Mouse (Mus musculus) layer of hippocampus, adult 9-10 months (tissue): Measurements from ENCODE around the gene Foxg1.
A peak's percentile ranks its signal among the peaks of the same experiment; 100 is the strongest.

Source experiments
- DNase-seq: peaks from one replicate; pipeline ENCODE4 v3.0.0; 2022; ENCODE audit warnings: low spot score

Foxg1 gene

GRCm38 (mm10) chr12:49385631-49385990, 3.2 kb downstream of the Foxg1 start:
- no peak for DNase-seq

DNA sequence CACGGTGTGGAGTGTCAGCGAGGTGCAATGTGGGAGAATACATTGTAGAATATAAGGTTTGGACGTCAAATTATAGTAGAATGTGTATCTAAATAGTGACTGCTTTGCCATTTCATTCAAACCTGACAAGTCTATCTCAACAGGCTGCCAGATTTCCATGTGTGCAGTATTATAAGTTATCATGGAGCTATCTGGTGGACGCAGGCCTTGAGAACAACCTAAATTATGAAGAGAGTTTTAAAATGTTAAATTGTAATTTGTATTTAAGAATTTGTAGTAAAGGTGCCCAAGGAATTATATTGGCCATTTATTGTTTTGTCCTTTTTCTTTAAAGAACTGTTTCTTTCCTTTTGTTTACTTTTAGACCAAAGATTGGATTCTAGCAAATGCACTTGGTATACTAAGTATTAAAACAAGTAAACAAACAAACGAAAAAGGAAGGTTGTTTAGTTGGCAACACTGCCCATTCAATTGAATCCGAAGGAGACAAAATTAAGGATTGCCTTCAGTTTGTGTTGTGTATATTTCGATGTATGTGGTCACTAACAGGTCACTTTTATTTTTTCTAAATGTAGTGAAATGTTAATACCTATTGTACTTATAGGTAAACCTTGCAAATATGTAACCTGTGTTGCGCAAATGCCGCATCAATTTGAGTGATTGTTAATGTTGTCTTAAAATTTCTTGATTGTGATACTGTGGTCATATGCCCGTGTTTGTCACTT, 3.8 kb downstream of the Foxg1 start:
- peak; percentile 0 for DNase-seq

- DNase-seq = no peak
Observed at GRCm38 (mm10) chr12:49387856-49388598, 5.6 kb downstream of the Foxg1 start.

DNA sequence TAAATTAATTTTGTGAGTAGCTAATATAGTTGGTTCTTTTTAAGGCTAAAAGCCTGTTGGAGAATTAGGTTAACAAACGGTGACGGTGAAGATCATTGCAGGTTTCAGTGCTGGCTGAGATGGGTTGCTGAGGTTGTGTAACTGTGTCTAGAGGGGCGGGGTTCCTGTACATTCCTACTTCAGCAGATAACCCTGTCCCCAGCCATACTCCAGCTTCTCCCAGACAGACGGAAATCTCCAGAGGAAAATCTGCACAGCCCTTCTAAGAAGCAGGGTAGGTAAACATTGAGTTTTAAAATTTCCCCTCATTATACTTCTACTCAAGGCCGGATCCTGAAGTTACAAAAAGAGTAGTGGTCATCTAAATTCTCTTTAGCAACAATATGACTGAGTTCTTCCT, 7.2 kb downstream of the Foxg1 start:
- DNase-seq = no peak

- DNase-seq = no peak
Observed at GRCm38 (mm10) chr12:49390257-49390656, 7.8 kb downstream of the Foxg1 start.

- no peak for DNase-seq
Observed at GRCm38 (mm10) chr12:49390926-49391304, 8.5 kb downstream of the Foxg1 start.

GRCm38 (mm10) chr12:49391305-49392040, 9.0 kb downstream of the Foxg1 start:
- no peak for DNase-seq

DNA sequence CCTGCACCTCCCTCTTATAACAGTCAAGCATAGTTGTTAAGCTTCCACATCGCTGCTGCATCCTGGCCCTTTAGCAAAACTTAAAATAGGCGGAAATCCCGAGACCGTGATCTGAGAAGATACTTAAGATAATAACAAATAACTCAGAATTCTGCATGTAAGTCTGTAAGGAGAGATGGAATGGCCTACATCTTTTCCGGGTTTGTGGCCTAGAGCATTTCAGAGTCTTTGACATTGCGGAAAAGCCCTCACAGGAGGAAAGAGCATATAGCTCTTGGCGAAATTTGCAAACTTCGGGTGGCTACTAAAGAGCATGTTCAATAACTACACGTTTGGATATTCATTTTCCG, 9.6 kb downstream of the Foxg1 start:
- DNase-seq = no peak

DNA sequence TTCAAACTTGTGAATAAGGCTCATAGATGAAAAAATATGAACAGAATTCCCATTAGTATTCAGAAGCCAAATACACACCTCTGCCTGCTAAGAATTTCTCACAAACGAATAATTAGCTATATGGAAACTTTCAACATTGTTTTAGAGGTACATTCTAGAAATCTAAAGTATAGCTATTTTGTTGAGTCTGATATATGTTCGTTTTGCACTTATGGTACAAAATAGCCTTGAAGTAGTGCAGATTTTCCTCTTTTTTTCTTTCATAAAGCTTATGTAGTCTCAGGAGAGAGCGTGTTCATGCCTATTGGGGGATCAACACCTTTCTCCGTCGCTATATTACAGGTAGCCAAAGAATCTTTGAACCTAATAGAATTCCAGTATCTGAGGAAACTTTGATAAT, 10.4 kb downstream of the Foxg1 start:
- no peak for DNase-seq

- no peak for DNase-seq
Observed at GRCm38 (mm10) chr12:49393639-49394038, 11.2 kb downstream of the Foxg1 start.

DNA sequence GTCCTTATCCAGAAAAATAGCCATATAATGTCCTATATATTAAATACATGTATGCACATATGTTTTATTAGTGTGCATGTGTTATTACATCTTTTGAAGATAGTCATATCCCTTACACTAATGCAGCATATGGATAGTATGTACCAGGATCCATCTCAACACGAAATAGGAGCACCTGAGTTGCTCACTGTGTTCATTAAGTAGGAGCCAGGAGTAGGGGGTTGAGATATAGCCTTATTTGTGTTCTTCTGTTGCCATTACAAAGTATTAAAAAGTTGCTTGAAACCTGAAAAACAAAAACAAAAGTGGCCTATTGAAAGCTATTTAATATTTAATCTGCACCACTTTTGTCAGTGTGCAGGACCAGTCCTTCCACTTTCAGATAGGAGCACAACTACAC, 11.7 kb downstream of the Foxg1 start:
- DNase-seq = no peak

- no peak for DNase-seq
Observed at GRCm38 (mm10) chr12:49394836-49395235, 12.4 kb downstream of the Foxg1 start.

GRCm38 (mm10) chr12:49395969-49396368, 13.5 kb downstream of the Foxg1 start:
- DNase-seq = no peak

DNA sequence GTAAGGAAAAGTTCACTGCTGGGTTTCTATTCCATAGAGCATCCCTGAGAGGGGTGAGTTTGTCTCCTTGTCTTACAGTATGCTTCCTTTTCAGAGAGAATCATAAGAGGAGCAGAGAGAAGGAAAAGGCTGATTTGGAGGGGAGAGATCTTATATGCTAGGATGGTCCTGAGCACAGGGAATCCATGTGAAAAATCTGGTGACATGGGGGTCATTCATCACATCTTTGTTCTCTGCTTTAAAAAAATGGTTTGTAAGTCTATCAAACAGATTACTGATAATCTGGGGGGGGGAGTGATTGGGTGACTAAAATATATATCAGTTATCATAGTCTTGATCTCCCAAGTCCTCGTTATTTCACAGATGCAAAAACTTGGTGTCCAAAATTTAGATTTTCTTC, 14.3 kb downstream of the Foxg1 start:
- no peak for DNase-seq

- DNase-seq = no peak
Observed at GRCm38 (mm10) chr12:49397443-49398162, 15.1 kb downstream of the Foxg1 start.

- DNase-seq = no peak
Observed at GRCm38 (mm10) chr12:49398163-49398540, 15.7 kb downstream of the Foxg1 start.

DNA sequence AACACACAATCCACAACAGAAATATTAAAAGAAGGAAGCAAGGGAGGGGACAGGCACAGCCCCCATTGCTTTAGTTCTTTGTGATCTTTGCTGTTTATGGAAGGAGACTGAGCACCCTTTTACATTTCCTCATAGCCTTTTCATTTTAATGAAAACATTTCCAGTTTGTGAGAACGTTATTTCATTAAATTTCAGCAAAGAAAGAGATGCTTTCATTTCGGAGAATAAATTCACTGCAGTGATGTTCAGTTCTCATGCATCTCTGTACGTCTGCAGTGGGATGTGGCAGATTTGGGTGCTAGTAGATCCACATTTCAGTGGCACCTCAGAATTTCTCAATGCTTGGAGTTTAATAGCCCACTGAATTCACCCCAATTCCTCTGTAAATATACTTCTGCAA, 16.2 kb downstream of the Foxg1 start:
- no peak for DNase-seq

- DNase-seq = no peak
Observed at GRCm38 (mm10) chr12:49399611-49400010, 17.2 kb downstream of the Foxg1 start.

GRCm38 (mm10) chr12:49400036-49400852, 17.8 kb downstream of the Foxg1 start:
- DNase-seq = no peak

GRCm38 (mm10) chr12:49400853-49401118, 18.3 kb downstream of the Foxg1 start:
- no peak for DNase-seq

GRCm38 (mm10) chr12:49401119-49401795, 18.8 kb downstream of the Foxg1 start:
- DNase-seq = no peak

DNA sequence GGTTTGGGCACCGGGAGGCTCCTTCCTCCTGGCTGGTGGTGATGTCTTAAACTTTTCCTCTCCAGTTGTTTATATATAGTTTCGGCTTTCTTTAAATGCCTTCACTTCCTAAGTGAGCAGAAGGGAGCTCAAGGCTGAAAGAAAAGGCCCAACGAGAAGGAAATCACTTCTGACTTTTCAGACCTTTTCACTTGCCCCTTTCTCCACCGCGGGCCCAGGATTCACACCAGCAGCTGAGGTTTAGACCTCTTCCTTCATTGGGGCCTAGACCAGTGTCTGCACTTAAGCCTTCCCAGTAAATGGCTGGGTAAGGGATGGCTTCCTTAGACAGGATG, 19.3 kb downstream of the Foxg1 start:
- no peak for DNase-seq
